Mouse (Mus musculus): Measurements from ENCODE around the gene B4galt3.

The B4galt3 gene

DNA sequence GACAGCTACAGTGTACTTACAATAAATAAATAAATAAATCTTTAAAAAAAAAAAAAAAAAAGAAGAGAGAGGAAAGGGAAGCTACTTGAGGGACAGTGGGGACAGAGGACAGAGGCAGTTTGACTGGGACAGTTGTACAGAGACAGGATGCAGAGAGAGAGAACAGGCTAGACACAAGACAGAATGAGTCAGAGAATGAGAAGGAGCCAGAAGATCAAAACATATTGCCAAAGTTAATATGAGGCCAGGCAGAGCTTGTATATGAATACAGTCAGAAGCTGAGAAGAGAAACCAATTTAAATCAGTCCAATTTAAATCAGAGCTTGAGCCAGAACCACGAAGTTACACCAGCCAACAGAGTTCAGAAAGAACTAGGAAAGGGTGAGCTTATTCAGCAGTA is 1.8 kb upstream of the B4galt3 start:
- no peak for DNase-seq

DNA sequence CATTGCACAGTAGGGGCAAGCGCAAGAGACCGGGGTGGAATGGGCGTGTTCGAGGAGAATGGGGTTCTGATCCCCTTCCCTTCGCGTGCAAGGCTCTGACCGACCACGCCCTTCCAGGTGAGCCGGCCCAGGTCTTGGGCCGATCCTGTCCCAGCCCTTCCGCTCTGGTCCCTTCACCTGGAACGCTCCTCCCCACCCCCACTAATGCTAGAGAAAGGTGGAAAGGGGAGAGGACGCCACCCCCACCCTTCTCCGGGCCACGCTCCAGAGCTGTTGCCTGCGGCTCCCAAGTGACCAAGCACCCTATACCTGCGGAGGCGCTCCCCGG is 409 bp downstream of the B4galt3 start:
- DNase-seq = no peak

DNA sequence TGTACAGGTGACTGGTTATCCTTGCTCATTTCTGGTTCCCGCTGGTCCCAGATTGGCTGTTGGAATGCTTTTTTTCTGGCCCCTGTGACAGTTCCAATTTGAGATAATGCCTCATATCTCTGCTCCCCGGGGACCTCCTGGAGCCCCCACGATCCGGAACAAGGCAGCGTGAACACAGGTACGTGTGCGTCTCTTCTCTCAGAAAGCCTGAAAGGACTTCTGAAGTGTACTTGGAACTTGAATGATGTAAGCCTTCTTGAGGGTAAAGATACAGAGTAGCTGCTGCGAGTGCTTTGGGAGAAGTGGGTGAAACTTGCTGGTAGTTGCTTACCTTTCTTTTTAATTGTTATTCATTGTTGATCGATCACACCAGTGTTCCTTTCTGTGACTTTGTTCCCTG is 1.1 kb downstream of the B4galt3 start:
- no peak for DNase-seq

DNA sequence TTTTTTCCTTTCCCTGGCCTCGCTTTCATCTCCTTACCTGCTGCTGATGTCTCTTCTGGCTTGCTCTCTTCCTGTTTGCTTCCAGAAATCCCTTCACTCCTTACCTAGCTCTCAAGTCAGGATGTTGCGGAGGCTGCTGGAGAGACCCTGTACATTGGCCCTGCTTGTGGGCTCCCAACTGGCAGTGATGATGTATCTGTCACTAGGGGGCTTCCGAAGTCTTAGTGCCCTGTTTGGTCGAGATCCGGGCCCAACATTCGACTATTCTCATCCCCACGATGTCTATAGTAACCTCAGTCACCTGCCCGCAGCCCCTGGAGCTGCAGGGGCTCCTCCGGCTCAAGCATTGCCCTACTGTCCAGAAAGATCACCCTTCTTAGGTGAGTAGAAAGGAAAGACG is 1.5 kb downstream of the B4galt3 start:
- no peak for DNase-seq

DNA sequence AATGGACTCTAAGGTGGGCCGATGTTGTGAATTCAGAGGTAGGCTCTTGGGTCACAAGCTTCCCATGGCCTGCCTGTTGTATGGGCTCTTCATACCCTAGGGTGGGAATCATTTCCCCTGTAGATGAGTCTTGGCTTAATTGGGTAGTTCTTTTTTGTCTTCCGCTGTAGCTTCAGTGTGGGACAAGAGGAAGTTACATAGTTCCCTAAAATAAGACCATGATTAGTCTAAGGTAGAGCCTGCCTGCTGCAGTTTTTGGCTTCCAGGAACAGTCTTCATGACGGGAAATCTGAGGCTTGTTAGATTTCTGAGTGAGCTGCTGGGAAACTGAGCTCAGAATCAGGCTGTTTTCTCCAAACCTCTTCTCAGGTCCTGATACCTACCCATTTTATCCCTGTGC is 2.0 kb downstream of the B4galt3 start:
- no peak for DNase-seq

DNA sequence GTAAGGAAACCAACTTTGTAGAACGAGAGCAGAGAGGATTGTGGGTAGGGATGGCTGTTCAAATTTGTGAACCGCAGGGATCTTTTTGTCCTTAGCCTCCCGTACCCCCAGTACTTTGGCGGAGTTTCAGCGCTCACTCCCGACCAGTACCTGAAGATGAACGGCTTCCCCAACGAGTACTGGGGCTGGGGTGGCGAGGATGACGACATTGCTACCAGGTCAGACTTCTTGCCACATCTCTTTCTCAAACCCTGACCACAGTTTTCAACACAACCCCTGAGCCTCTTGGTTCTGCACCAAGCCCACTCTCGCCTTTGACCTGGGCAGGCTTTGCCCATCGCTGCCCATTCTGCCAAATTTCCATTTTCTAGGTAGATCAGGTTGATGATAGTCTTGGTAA is 4.0 kb downstream of the B4galt3 start:
- no peak for DNase-seq

DNA sequence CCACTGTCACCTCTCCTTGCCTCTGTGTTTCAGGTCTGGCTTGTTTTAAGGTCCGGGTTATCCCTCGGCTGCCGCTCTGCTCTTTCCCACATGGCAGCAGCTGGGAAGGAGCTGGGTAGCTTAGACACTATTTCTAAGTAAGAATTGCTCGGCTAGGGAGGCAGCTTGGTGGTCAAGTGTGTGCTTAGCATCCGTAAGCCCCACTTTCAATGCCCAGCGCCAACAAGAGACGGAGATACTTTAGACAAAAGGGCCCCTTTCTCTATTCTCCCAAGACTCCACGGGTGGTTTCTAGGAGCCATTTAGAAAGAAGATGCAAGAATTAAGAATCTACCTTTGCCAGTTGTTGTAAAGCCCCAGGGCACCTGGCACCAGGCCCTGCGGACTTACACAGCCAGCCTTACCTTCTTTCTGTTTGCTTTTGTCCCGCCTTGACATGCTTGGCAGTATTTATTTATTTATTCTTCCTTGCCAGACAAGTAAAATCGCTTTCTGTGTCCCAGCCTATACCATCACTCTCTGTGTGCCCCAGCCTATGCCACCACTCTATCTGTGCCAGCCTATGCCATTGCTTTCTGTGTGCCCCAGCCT is 5.1 kb downstream of the B4galt3 start:
- no peak for DNase-seq

DNA sequence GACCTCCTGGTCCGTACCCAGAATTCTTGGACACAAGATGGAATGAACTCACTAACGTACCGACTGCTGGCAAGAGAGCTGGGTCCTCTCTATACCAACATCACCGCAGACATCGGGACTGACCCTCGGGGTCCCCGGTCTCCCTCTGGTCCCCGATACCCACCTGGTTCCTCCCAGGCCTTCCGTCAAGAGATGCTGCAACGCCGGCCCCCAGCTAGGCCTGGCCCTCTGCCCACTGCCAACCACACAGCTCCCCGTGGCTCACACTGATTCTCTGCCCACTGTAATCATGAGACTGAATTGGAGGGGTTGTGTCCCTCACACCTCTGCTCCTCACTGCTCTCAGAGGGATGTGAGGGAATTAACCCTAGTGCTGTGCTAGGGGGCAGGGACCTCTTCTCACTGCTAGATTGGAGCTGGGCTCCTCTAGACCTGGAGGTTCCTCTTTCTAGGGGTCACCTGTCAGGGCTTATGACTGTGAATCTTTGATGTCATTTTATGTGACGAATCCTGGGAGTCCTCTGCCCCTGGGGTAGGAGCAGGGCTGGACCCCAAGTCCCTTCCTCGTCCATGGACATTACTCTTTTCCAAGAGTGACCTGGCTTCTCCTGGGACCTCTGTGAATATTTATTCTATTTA is 6.1 kb downstream of the B4galt3 start:
- DNase-seq = no peak

DNA sequence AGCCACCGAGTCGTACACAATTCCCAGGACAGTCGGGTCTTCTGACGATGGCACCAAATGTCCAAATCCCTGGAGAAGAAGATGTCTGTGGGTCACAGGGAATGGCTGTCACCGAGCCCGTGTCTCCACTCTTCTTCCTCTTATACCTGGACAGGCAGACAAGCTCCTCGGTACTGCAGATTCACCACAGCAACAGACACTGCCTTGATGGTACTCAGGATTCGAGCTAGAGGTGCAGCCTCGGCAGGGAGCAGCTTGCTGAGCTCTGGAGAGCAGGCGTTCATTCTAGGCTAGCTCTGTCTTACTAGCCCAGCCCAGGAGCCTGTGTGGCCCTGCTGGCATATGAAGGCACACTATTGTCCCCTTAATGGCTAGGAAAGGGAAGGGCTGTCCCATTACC is 7.6 kb downstream of the B4galt3 start:
- DNase-seq = no peak

DNA sequence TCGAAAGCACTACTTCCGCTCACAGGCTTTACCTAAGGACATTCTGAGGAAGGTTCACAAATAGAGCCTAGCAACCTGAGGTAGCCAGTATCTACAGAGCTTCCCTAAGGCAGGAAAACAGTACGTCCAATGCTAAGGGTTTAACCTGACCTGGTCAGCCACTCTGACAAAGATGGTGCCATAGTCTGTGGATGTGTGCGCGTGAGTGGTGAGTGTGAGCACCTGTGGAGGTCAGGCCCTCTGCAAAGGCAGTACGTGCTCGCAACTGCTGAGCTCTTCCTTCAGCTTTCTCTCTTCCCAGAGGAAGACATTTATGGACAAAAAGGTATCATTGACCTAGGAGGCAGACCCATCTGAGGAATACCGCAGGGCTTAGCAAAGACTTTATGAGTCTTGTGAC is 8.3 kb downstream of the B4galt3 start:
- DNase-seq = no peak

DNA sequence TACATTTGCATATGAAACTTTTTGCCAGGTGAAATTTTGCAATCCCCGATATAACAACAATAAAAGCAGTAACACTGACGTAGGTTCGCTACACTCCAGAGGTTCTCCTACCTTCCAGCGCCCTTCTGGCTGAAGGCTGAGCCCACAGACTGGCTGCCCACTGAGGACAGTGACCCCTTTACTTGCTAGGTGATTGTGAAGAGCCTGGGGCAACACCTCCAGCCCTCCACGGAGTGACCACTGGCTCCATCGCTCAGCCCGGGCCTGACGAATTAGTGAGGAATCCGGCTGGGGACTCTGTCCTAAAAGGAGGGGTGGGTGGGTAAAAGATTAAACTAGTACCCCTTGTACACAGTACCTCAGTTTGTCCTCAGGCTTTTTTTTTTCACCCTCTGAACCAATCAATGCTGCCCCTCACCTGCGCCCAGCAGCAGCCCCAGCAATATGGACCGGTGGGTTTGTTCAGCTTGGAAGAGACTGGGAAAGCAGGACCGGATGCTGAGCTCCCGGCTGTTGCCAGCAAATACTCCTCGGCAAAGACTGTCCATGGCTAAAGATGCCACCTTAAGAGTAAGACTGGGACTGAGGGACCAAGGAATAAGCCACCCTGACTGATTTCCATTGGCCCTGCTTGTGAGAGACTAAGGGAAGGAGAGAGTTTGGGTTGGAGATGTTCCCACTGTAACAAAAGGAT is 9.0 kb downstream of the B4galt3 start:
- no peak for DNase-seq

DNA sequence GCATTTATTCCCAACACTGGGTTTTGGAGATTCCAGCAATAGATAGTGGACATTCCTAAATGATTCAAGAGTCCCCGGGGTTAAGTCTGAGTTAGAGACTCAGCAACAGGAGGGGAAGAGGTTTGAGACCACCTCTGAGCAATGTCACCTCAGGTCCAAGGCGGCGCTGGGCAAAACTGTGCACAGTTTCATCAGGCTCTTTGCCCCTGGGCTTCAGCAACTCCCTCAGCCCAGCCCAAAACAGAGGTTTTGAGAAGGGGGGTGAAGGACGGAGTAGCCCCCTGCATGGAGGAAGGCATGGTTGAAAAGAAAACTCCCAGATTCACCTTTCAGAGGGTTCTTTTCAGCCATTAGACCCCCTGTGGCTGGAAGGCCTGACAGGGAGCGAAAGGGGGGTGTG is 9.6 kb downstream of the B4galt3 start:
- DNase-seq = no peak

DNA sequence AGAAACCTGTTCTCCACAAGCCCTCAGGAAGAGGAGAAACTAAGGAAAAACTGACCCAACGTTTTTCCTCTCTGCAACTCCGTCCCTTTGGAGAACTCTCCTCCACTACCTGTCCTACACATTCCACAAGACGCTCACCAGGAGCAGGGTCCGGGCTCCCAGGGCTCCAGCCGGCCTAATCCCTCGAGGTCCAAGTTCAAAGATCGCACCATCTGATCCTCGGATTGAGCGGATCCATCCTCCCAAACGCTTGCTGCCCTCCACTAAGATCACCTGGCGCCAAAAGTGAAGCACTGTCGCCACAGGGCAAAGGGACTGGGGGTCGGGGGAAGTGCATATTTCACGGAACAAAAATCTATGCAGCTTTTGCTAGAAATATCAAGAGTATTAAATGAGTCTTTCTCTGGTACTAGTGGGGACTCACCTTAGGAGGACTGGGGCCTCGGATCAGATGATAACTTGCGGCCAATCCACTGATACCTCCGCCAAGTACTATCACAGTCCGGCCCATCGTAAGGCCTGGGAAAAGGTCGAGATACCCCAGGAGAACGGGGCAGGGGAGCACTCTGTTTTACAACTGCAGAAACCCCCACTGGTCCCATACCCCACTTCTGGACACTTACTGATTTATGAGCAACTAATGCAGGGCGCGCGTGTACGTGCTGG is 10.3 kb downstream of the B4galt3 start:
- no peak for DNase-seq

DNA sequence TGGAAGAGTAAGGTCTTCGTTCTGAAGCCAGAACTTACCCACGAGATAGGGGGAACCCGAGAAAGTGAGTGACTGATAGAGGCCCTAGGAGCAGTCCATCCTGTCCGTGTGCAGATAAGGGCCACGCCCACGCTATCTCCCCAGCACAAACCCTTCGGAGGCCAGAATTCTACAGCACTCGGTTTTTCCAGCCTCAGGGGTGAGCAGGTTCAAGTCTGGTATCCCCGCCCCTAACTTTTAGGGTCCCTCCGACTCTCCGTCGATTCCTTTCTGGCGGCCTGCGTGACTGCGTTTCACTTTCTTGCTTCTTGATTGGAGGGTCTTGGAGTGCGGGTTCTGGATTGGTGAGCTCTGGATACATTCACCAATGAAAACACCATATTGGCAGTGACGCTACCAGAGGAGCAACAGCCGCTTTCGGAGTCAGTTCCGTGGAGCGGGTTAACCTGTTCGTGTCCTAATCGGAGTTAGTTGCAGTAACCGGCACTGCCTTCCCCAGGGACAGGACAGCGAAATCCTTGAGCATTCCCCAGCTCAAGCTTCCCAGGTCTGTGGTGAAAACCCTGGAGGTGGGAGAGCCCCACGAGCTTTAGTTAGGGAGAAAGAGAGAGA is 10.9 kb downstream of the B4galt3 start, which contains the start of gene Ppox:
Gene Ppox, minus strand, starts transcription at position 271 of the 612 bp plus-strand sequence.
- DNase-seq = peak; percentile 81

DNA sequence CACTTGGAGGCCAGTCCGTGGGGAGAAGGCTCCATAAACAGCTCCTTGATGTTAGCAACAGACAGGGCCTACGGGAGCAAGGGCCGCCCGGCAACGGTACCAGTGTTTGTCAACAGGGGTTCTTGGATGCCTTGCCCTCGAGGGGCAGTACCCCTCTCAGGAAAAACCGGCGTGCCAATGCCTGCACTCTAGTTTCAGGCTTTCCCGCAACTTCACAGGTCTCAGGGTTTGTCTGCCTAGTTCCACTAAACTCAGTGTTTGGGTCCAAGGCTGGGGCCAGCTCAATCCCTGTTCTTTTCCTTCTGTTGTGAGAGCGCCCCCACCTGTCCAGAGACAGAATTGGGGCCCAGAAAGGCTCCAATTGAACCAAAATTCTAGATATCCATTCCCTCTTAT is 11.4 kb downstream of the B4galt3 start:
- peak; percentile 89 for DNase-seq

DNA sequence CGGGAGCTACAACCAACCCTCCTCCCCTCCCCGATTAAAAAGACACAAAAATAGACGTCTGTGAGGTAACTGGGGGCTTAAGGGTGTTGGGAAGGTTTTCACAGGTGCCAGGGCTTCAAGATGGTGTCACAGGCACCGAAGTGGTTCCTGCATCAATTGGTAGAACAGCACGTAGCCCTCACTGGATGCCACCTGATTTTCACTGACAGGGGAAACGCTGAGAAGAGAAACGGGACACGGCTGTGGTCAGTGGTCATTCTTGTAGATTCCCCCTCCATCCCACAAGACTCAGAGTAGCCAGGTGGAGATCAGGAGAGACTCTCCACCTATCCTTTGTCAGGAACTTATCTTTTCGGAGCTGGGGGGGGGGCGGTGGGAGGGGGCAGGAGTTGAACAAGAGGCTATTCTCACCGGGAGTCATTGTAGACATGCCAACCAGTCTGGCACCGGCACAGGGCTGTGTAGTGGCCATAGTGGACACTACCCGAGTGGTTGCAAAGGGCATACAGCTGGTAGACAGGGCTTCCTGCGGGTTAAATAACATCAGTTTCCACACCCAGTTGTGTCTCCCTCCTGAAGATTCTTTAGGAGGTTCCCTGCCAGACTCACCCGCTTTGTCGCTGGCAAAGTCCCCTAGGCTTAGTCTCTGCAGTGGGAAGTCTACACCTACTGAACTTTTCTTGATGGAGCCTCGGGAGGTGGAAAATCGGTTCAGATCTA is 12.1 kb downstream of the B4galt3 start:
- no peak for DNase-seq

DNA sequence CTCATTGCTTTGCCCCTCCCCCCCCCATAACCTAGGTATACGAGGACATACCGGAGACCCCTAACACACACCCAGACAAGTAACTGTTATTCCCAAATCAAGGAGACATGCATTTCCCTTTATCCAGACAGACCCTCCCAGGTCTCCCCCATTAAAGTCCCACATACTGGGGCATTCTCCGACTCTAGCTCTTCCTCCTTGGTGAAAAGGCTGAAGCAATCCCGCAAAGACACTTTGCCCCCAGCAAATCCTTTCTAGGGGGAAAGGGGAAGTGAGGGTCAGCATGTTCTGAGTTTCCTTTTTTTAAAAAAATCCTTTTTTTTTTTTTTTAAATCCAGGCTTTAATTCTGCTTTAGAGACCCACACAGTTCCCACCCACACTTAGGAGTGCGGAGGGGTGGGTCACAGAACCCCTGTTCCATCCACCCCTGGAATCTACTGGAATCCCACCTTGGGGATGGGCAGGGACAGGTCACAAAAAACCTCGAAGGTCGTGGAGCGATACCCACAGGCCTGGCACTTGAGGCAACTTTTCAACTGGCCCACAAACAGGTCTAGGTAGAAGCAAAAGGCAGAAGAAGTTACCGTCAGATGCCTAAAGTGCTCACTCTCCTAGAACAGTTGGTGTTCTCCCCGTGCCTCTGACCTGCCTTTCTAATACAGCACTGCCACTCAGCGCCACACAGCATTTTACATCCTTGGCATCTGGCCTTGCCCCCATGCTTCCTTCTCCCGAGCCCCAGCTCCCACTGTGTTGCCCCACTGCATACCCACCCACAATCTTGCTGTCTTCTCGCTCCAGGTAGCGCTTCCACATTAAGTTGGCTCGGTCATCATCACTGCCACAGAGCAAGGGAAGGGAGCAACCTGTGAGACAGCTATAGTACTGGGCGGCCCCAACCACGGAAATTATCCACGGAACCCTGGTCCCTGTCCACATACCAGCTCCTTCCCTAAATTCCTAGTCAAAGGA is 13.3 kb downstream of the B4galt3 start:
- DNase-seq = no peak

DNA sequence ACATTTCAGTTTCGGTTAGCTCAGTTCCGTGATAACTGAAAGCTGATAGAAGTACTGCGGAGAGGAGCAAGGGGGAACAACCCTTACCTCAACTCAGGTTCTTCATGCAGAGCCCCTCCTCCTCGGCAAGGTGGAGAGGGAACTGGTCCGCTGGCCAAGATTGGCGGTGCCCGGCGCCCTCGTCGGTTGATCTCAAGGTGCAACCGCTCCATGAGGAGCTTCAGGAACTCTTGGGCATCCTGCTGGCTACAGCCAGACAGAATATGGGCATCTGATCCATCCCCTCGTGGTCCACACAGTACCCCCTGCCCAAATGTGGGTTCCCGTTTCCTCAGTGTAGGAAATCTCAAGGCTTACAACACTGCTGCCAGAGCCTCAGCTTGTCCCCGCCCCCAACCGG is 14.4 kb downstream of the B4galt3 start:
- no peak for DNase-seq

DNA sequence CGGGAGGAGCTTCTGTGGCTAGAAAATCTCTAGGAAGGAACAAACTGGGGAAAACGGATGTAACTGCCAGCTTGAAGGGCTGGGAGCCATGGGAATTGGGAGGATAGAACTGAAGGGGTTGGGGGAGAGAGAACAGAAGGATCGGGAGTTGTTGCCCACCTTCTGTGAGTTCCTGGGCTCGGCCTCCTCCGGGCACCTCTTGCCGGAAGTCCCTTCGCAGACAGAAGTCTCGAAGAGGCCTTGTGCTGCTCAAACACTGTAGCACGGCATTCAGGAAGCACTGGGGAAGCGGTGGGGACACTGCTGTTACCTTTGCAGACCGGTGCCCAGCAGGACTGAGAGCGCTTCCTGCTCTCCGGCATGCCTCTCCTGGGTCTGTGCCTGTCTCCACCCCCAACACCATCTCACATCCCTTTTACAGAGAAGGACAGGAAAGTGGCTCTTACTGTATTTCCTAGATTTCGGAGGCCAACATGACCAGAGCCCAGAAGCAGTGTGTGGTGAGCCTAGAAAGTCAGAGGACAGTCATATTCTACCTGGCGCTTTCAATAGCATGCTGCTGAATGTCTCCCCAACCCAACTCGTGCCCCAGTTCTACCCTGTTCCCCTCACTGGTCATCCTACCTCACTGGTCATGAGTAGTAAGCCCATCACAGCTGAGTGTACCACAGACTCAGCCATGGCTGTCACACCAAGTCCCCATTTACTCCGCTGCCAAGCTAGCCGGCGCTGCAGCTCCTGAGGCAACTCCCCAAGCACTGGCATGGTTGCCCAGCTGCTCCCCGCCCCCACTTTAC is 15.2 kb downstream of the B4galt3 start:
- DNase-seq = no peak

DNA sequence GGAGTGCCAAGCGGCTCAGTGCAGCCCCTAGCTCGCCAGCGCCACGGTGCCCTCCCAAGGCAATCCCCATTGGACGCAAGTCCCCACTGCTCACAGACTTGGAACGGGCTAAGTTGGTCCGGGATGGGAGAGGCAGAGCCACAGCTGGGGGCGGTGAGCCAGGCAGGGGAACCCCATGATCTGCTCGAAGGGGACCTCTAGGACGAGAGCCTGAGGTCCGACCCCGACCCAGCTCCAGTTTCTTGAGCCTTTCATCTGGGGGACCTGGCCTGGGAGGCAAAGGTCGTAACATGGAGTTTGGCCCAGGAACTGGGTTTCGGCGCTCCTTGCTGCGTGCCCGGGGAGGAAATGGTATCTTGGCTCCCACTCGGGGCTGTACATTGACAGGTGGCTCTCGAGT is 16.4 kb downstream of the B4galt3 start:
- no peak for DNase-seq
